Mouse (Mus musculus) lung, postnatal 25 days (tissue): ENCODE measurements around the gene Srebf2.
A peak's percentile ranks its signal among the peaks of the same experiment; 100 is the strongest.
"Not testable (repeated sequence)": the region's sequence is repeated elsewhere in the genome, so short reads cannot be mapped to it uniquely, and the experiment has no call there.

ENCODE experiments used
- DNase-seq: peaks from one replicate; pipeline ENCODE4 v3.0.0; 2022; ENCODE audit warnings: low spot score

The Srebf2 gene

DNA sequence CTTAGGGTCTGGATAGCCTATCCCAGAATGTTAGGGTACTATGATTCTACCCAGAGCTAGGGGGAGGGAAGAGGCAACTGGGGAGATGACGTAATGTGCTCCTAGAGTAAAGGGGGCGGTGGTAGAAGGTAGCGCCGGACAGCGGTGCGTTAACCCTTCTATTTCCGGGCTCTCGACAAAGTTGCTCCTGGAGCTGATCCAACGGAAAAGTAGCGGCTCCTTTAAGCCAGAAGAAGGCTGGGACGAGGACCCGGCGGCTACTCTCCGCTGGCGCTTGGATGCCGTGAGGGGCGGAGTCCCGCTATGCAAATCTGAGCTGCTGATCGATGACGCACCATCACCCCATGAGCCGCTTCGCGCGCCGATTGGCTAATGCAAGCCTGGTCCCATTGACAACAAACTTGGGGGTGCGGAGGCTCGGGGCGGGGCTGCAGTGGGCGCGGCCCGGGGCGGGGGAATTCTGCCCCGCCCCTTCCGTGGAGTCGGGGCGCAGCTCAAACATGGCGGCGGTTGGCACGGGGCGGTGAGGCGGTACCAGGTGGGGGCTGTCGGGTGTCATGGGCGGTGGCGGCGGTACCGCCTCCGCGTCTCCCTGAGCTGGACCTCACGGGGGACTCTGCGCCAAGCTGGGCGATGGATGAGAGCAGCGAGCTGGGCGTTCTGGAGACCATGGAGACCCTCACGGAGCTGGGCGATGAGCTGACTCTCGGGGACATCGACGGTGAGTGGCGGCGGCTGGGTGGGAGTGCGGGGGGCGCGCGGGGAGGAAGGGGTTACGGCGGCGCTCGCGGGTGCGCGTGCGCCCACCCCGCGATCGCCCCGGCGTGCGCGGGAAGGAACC, at the start of gene Srebf2:
TSS of gene Srebf2 (plus strand) at position 412 of the 841 bp plus-strand sequence.
- peak; percentile 99 for DNase-seq

DNA sequence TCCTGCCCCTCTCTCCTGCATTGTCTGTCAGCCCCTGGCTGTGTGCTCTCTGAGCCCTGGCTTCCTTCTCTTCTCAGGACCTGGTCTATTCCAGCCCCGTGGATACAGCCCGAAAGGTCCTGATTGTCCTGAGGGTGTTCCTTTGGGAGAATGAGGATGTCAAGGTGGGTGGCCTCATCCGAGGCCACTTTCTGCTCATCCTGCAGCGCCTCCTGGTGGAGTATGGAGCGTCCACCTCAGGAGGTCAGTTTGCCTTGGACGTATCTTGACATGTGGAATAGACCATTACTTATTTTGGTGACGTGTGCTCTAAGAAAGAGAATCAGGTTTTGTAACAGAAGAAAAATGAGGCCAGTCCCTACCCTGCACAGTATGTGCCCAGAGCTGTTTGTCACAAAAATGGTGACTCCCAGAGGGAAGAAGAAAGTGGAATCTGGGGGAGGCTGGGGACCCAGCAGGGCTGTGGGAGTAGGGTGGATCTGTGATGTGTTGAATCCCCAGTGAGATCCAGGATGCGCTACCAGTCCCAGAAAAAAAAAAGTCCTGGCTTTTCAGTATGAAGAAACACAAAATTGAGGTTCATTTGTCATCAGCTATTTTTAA, 39.9 kb upstream of the Srebf2 start:
- DNase-seq = peak; percentile 7

DNA sequence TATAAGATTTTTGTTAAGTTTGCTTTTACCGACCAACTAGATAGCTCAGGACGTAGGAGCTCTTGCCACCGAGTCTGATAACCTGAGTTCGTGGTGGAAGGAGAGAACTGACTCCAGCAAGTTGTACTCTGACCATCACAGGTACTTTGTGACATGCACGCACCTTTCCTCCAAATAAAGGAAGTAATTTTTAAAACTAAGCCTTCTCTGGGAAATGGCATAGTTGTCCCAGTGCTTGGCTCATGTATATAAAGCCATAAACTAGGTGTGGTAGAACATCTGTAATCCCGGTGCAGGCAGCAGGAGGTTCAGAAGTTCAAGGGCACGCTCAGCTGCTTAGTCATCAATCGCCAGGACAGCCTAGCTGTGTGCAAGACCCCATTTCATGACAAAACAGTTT, 26.4 kb upstream of the Srebf2 start:
- no peak for DNase-seq

DNA sequence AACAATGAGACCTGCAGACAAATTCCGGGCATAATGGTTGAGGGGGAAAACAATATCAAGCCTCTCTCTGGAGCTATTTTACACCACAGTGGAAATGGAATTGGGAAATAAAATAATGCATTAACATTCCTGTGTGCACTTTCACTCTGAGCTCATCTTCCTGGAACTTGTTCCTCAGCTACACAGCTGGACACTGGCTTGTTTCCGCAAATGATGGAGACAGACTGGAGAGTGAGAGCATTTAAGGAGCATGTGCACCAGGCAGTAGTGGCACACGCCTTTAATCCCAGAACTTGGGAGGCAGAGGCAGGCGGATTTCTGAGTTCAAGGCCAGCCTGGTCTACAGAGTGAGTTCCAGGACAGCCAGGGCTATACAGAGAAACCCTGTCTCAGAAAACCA, 20.3 kb upstream of the Srebf2 start:
- not testable (repeated sequence) for DNase-seq

DNA sequence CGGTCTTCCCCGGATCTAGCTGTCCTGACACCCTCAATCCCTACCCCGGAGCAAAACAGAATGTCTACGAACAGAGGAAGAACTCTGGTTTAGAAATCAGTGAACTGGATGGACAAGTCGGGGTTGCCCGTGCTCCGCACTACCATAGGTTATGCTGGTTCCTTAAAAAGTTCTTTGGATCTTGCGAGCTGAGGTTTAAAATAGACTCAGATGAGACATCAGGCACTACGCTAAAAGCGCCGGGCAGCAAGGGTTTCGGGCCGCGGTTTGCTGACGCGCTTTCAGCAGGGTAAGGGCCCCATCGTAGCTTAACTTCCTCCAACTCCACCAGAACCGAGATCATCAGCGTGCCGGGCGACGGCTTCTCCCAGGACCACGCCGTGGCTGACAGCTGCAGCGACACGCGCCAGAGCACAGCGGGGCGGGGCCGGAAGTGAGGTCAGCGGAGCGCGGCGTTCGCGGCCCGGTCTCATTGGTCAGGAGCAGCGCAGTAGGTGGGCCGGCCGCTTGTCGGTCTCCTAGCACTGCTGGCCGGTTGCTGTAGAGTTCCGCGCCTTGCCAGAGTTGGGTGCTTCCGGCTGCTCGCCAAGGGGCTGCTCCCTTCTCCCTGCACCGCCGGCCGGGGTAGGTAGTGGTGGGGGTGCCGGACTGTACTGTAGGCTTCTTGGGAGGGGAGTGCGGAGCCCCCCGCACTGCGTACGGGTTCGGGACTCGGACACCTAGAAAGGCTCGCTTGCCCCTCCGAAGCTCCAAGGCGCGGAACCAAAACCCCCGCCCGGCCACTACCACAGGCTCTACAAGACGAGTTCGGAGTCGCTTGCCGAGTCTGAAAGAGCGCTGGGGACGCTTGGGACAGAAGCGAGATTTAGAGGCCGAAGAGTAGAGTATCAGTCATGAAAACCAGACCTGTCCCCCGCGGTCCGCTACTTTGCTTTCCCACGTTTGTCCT, 19.3 kb upstream of the Srebf2 start, which contains the start of gene Ccdc134:
TSS of gene Ccdc134 (plus strand) at position 497 of the 949 bp plus-strand sequence.
- peak; percentile 97 for DNase-seq

DNA sequence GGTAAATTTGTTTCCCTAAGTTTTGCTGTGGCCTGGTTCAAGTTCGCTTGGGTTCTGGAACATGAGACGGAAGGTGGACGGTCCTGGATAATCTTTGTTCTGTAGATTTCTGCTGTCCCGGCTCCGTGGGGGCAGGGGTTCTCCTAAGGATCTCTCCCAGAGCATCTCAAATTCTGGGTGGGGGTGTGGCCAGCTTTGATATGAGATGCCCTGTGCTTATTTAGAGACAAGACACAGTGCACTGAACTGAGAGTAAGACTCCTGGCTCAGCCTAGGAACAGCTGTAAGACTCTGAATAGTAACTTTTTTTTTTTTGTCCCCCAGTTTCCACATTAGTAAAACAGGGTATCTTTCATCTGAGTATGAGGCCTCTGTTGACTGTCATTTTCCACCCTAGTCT, 18.6 kb upstream of the Srebf2 start:
- no peak for DNase-seq

DNA sequence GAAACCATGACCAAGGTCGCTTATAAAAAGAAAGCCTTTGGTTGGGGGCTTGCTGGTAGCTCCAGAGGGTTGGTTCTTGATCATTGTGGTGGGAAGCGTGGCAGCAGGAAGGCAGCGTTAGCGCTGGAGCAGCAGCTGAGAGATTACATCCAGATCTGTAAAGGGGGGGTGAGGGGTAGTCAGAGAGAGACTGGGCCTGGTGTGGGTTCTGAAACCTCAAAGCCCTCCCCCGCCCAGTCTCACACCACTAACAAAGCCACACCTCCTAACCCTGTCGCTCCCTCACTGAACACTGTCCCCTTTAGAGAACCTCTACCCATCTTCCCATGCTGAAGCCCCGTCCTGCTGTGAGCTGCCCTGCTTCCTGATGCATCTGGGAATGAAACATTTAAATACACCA, 16.4 kb upstream of the Srebf2 start:
- no peak for DNase-seq

DNA sequence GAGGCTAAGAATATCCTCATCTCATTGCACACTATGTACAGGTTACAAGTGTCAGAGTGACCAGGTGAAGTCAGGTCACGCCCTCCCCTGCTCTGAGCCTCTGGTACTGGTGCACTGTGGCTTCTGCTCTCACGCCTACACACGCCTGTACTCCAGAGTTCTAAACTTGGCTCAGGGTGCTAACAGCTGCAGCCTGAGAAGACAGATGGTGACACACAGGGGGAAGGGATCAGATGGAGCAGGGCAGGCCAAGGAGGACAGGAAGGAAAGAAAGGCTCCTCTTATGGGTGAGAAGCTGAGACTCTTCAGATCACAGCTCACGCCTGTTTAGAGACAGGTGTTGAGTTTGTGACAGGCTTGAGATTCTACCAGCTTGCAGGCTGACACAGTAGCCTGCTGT, 11.6 kb upstream of the Srebf2 start:
- DNase-seq = no peak

DNA sequence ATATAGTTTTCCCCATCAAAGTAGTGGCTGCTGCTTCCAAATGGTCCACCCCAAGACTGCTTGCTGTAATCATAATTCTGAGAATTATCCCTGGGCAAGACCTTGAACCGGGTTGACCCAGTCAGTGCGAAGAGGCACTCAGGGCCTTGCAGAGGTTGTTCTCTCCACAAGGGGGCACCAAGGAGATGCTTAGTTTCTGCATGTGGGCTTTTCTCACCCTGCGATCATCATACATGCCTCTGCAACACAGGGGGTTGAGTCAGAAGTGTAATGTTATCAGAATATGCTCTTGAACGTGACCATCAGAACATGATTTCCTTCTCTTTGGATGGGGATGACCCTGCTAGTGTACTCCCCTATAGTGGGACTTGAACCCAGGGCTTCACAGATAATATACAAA, 8.4 kb upstream of the Srebf2 start:
- peak; percentile 74 for DNase-seq

DNA sequence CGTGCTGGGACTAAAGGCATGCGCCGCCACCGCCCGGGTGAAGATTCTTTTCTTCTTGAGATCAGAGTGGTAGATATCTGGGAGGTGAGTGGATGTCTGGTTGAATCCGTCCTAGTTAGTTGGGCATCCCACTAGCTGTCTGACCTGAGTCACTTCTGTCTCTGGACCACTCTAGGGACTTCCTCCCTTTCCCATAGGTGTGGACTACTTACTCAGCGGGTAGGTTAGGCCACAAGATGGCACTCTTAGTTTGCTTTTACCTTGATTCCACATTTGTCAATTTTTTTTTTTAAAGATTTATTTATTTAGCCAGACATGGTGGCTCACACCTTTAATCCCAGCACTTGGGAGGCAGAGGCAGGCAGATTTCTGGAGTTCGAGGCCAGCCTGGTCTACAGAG, 7.8 kb upstream of the Srebf2 start:
- peak; percentile 43 for DNase-seq

DNA sequence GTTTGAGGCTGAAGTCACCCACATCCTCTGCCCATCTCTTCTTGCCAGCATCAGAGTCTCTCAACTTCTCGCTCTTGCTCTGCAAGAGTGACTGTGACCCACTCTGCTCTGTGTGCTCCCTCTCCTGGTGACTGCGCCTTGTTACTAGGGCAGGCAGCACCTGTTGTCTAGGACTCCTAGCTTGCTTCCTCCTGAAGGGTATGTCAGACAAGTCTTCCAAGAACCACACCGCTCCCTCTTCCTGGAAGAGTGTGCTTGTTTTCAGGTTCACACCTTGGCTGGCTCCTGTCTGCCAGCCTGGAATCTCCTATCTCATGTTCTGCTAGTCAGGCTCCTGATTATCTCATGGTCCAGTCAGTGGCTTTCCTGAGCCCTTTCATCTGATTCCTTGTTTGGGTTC, 6.6 kb upstream of the Srebf2 start:
- DNase-seq = peak; percentile 31

DNA sequence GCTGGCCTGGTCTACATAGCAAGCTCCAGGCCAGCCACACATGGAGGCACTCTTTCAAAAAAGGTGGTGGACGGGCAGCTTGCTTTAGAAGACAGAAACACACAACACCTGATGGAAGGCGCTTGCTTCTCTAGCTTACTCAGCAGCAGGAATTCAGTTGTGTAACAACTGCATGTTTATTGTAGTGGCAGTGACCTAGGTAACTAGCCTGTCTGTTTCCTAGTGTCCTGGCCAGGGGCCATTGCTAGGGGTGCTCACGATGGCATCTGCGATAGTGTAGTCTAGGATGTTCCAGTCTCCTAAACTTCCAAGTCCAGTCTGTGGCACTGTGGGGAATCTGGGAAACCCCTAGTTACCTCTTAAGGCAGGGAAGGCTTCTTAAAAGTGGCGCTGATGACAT, 2.8 kb upstream of the Srebf2 start:
- DNase-seq = no peak

DNA sequence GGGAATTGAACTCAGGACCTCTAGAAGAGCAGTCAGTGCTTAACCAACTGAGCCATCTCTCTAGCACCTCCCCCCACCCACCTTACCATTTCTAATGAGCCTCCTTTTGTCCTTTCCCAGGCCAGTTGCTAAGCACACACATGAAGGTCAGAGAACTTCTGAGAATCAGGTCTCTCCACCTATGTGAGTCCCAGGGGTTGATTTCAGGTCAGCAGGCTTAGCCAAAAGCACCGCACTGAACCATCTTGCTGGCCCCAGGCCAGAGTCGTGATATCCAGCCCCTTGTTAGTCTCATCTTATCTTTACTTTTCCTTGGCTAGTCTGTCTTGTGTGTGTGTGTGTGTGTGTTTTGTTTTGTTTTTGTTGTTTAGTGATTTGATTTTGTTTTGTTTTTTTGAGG, 1.6 kb upstream of the Srebf2 start:
- DNase-seq = no peak

DNA sequence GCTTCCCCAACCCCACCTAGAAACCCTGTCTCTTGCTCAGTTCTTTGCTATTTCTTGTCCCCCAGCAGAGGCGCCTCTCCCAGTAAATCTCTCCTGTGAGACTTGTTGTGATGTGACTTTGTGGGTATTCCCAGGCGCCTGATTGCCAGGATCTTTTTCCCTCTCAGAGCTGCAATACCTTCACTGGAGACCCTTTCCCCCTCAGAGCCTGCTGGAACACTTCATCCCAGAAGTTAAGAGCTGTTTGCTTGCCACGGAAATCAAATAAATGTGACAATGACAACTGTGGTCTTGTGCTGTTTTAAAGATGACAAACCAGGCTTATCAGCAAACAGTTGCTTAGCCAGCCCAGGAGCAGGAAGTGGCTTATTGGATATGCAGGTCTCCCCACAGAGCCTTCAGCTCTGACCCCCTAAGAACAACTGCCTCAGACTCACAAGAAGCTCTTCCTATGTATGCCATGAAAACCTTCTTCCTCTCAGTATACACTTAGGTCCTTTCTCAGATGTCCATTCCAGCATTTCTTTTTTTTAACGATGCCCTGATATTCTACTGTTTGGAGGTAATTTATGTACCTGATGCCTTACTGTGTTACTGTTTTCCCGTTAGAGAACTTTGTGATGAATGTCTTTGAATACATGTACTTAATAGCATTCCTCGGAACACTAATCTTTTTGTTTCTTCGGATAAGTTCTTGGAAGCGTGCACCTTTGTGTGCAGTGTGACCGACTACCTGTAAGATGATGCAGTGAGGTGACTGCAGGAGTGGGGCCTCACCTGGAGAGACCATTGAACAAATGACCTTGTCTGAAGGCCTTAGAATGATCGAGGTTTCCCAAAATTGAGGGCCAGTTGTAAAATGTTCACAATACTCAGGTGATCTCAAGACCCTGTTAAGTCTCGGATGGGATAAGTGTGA, 871 bp upstream of the Srebf2 start:
- no peak for DNase-seq

DNA sequence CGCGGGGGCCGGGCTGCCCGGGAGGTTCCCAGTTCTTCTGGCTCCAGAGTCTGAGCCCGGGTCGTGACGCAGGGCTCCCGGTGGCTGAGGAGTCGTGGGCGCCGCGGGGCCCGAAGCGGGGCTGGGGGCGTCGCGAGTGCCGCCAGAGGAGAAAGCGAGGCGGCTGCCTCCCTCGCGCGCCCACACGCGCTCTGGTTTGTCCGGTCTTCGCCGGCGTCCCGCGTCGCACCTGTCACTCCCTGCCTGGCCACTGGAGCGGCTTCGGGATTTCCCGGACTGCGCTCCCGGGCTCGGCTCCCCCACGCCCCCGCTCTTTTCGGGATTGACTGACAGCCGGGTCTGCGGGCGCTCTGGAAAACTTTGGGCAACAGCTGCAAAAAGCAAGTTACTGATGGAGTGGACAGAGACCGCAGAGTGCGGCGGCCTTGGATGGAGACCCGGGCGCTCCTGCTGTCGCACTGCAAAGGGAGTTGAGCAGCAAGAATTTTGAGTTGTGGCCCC, 680 bp downstream of the Srebf2 start:
- DNase-seq = no peak

DNA sequence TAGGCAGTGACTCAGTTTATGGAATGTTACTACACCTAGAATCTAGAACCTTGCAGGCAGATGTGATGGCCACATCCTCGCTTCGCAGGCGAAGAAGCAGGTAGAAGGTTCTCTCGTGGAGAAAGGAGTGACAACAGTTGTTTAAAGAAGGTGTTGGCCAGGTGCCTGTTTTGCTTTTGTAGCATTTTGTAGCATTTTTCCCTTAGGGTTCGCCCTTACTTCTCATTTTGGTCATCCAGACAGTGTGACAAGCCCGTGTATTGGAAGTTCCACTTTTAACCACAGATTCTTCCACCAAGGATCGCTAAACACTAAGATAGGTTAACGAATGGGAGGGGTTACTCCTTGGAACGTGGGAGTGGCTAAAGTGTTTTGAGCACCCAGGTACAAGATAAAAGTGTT, 1.5 kb downstream of the Srebf2 start:
- no peak for DNase-seq

DNA sequence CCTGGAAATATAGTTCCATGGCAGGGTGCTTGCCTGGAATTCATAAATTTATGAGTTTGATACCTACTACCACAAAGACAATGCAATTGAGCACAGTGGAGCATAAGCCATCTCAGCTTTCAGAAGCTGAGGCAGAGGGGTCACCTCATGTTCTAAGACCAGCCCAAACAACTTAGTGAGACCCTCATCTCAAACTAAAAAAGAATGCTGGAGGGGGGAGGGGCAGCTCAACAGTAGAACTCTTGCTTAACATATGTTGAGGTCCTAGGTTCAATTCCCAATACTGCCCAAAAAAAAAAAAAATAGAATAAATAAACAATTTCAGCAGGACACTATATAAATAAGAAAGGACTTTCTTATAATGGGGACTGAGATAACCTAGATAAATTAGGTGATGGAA, 3.1 kb downstream of the Srebf2 start:
- DNase-seq = no peak

DNA sequence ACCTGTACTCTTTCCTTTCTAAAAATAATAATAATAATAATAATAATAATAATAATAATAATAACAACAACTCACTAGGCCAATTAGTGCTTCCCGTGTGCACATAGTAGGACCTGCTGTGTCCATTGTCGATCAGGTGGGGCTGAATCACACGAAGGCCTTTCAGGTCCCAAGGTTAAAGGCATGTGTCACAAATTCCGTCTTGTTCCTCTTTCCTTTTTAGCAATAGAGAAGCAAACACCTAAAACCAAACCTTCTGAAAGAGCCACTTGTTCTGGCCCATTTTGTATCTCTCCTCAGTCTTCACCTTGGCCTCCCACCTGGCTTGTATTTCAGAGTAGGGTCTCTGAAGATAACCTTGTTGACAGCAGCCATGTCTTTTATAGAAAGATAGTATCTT, 4.2 kb downstream of the Srebf2 start:
- DNase-seq = no peak

DNA sequence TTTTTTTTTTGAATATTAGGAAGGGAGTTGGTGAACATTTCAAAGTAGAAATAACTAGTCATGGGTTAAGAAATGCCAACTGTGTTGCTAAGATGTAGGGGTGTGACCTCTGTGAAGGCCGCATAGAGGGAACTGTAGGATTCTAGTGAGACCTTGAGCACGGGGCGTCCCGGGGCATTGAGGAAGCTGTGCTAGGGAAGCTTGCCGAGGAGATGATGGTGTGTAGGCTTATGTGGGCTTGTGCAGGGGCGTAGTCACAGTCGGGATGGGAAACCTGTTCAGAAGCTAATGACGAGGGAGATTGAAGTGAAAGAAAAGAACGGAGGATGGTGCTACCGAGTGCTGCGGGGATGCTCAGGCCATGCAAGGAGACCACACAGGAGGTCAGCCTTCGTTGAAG, 5.0 kb downstream of the Srebf2 start:
- no peak for DNase-seq

DNA sequence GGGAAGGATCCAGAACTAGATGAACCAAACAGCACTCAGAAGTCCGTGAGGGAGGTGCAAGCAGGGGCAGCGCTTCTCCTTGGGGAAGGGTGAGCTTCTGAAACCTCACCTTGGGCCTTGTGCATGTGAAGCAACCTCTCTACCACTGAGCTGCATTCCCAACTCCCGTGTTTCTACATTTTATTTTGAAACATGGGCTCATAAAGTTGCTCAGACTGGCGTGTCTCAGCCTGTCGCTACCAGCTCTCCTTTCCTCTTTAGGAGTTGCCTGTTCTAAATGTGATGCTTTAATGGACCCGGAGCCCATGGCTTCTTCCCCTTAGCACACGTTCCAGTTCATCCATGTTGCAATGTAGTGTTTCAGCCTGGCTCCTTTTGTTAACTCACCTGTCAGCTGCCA, 5.5 kb downstream of the Srebf2 start:
- no peak for DNase-seq

DNA sequence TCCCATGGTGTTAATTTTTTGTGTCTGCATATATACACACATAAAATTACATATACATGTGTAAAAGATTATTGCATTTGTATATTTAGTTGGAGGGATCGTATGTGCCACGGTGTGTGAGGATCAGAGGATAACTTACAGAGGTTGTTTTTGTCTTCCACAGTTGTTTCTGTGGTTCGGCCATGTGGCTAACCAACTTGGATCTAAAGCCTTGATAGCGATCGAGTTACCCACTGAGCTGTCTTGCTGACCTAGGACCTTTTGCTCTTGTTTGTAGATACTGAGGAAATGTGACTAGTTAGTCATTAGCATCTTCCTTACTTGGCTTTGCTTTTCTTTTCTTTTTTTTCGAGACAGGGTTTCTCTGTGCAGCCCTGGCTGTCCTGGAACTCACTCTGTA, 9.3 kb downstream of the Srebf2 start:
- DNase-seq = no peak
